Mouse (Mus musculus) activated CD4-positive, CD25-positive, alpha-beta regulatory T cell, adult 4 months (primary cell): Measurements from ENCODE around the gene Ccnl2. TPM values are rescaled to one million over a fixed set of nuclear protein-coding genes. Genes with fewer than 3 reads are reported as not detected.

Source experiments
- ATAC-seq: one replicate; pipeline ENCODE4 v1.8.0; 2017
- polyA plus RNA-seq, 2 experiments: library from polyadenylated mRNA; unstranded; fragments of 100-300 nt; shearing (Covaris generic); gene quantifications; one replicate each; pipeline ENCODE4 v1.2.1; 2017

Gene Ccnl2
- polyA plus RNA-seq, 2 experiments from 2014 or later: 115 to 122 TPM

- no peak for ATAC-seq
These were observed 59.1 kb downstream of the Ccnl2 start for GRCm38 (mm10) chr4:155871404-155871803.

Other genes starting within 250 kb of the Ccnl2 start
- 1 to 10 TPM; 6.2 to 8.3 TPM for gene Slc35e2, start 211.1 kb upstream of the Ccnl2 start, polyA plus RNA-seq
- gene Cdk11b, start 187.6 kb upstream of the Ccnl2 start, polyA plus RNA-seq: 10 to 100 TPM; 74.7 to 99.8 TPM
- not detected for gene Gm10563, start 167.1 kb upstream of the Ccnl2 start, polyA plus RNA-seq
- gene Mmp23, start 159.1 kb upstream of the Ccnl2 start, polyA plus RNA-seq: not detected
- gene Mib2, start 143.3 kb upstream of the Ccnl2 start, polyA plus RNA-seq: 1 to 10 TPM; 2.2 to 6.4 TPM
- gene Fndc10, start 118.1 kb upstream of the Ccnl2 start, polyA plus RNA-seq: 1 to 10 TPM; 1.2 to 1.9 TPM
- gene Ssu72, start 107.7 kb upstream of the Ccnl2 start, polyA plus RNA-seq: 100 to 1,000 TPM; 158 to 181 TPM
- gene Tmem240, start 77.7 kb upstream of the Ccnl2 start, polyA plus RNA-seq: under 1 TPM in 1 of 2 experiments, not detected in 1; 0.22 TPM
- 10 to 100 TPM; 16.3 to 21.0 TPM for gene Atad3a, start 51.4 kb upstream of the Ccnl2 start, polyA plus RNA-seq
- under 1 TPM in 1 of 2 experiments, not detected in 1; 0.09 TPM for gene Vwa1, start 37.8 kb upstream of the Ccnl2 start, polyA plus RNA-seq
- under 1 TPM in 1 of 2 experiments, not detected in 1; 0.16 TPM for gene Tmem88b, start 26.6 kb upstream of the Ccnl2 start, polyA plus RNA-seq
- not detected for gene Ankrd65, start 22.1 kb upstream of the Ccnl2 start, polyA plus RNA-seq
- 100 to 1,000 TPM; 160 to 164 TPM for gene Mrpl20, start 9.6 kb upstream of the Ccnl2 start, polyA plus RNA-seq
- 100 to 1,000 TPM; 216 TPM for gene Aurkaip1, start 18.8 kb downstream of the Ccnl2 start, polyA plus RNA-seq
- 1 to 10 TPM; 4.1 to 9.9 TPM for gene Mxra8, start 27.2 kb downstream of the Ccnl2 start, polyA plus RNA-seq
- gene Dvl1, start 34.9 kb downstream of the Ccnl2 start, polyA plus RNA-seq: 1 to 10 TPM; 2.1 to 2.7 TPM
- under 1 TPM; 0.16 to 0.25 TPM for gene Tas1r3, start 50.9 kb downstream of the Ccnl2 start, polyA plus RNA-seq
- 10 to 100 TPM; 17.7 to 18.0 TPM for gene Cptp, start 57.0 kb downstream of the Ccnl2 start, polyA plus RNA-seq
- gene Ints11, start 57.1 kb downstream of the Ccnl2 start, polyA plus RNA-seq: 10 to 100 TPM; 82.2 to 87.0 TPM
- 10 to 100 TPM; 12.6 to 25.3 TPM for gene Pusl1, start 79.3 kb downstream of the Ccnl2 start, polyA plus RNA-seq
- gene Acap3, start 79.3 kb downstream of the Ccnl2 start, polyA plus RNA-seq: 1 to 10 TPM; 4.9 to 6.5 TPM
- gene Ube2j2, start 131.3 kb downstream of the Ccnl2 start, polyA plus RNA-seq: 10 to 100 TPM; 32.1 to 39.5 TPM
- 1 to 10 TPM; 2.5 to 5.7 TPM for gene C1qtnf12, start 149.8 kb downstream of the Ccnl2 start, polyA plus RNA-seq
- gene B3galt6, start 180.2 kb downstream of the Ccnl2 start, polyA plus RNA-seq: under 1 TPM; 0.90 to 0.95 TPM
- 100 to 1,000 TPM; 464 to 478 TPM for gene Sdf4, start 180.4 kb downstream of the Ccnl2 start, polyA plus RNA-seq
- 100 to 1,000 TPM; 802 to 961 TPM for gene Tnfrsf4, start 201.4 kb downstream of the Ccnl2 start, polyA plus RNA-seq
- 100 to 1,000 TPM; 770 to 845 TPM for gene Tnfrsf18, start 213.7 kb downstream of the Ccnl2 start, polyA plus RNA-seq
- gene Ttll10, start 246.9 kb downstream of the Ccnl2 start, polyA plus RNA-seq: not detected